Mouse (Mus musculus): ENCODE data around the gene Pepd. TPM values are rescaled to one million over a fixed set of nuclear protein-coding genes. Genes with fewer than 3 reads are reported as not detected.

The Pepd gene
- total and polyA plus RNA-seq, 3 experiments, result 29.7 to 48.0 TPM; not detected in 1

GRCm38 (mm10) chr7:35090550-35090949 lies 178.4 kb downstream of the Pepd start:
- Histone ChIP-seq H3K4me1 (ENCODE audit: control insufficient read depth in 1 of 2, insufficient read depth in 2 of 2, low read length in 2 of 2) (peaks cover 0 to 6% of the 10 kb centered on the region in 2 experiments; a peak in 1 of 4 replicates), H3K9ac (ENCODE audit: control insufficient read depth, low read depth, low read length, poor library complexity, severe bottlenecking) (no peak overlapping the region), H3K27me3 (ENCODE audit: control insufficient read depth in 1 of 2, insufficient read depth in 2 of 2, low read length in 2 of 2) (peaks cover 0 to 1% of the 10 kb centered on the region in 2 experiments; a peak in 1 of 4 replicates), H3K27ac (ENCODE audit: control insufficient read depth, low read depth, low read length) (no peak overlapping the region), H3K79me2 (ENCODE audit: control insufficient read depth, insufficient read depth, low read length, poor library complexity) (no peaks in the 10 kb centered on the region), H3K36me3 (ENCODE audit: control insufficient read depth in 1 of 2, insufficient read depth in 2 of 2, low read length in 2 of 2) (peaks cover 0 to 6% of the 10 kb centered on the region in 2 experiments; a peak in 1 of 4 replicates), H3K9me3 (replicated peaks; ENCODE audit: insufficient read depth, low read length) (no peaks in the 10 kb centered on the region), H3K4me3 (ENCODE audit: control insufficient read depth in 1 of 2, insufficient read depth in 1 of 2, low read depth in 2 of 2, low read length in 2 of 2) (no peak overlapping the region)
- TF ChIP-seq MAZ (IDR thresholded peaks at IDR 0.05; ENCODE audit: low read depth, low read length) (no peak), ZKSCAN1 (IDR thresholded peaks at IDR 0.05; ENCODE audit: low read depth, low read length) (no peak), HCFC1 (IDR thresholded peaks at IDR 0.05; ENCODE audit: low read depth, low read length) (no peak), SIN3A (IDR thresholded peaks at IDR 0.05; ENCODE audit: low read length) (no peak), MAX (IDR thresholded peaks at IDR 0.05; ENCODE audit: low read length) (no peak), BHLHE40 (IDR thresholded peaks at IDR 0.05; ENCODE audit: borderline replicate concordance, low read depth, low read length) (no peak), NRF1 (IDR thresholded peaks at IDR 0.05; ENCODE audit: insufficient read depth, low read depth, low read length, poor library complexity, severe bottlenecking) (no peak), MAFK (IDR thresholded peaks at IDR 0.05; ENCODE audit: borderline replicate concordance, low read depth, low read length) (no peak), CHD2 (IDR thresholded peaks at IDR 0.05; ENCODE audit: low read length) (no peak), TCF12 (IDR thresholded peaks at IDR 0.05; ENCODE audit: low read depth, low read length) (no peak)
- no peak for DNase-seq (ENCODE audit: low read depth, low spot score)

Other genes starting within 250 kb of the Pepd start
- gene Chst8, start 99.7 kb upstream of the Pepd start, total RNA-seq (2012; rRNA removed), result not detected in 2 replicates
- not detected for gene Chst8, start 99.7 kb upstream of the Pepd start, polyA plus RNA-seq (2012; ENCODE audit: insufficient read depth in 1 of 2, insufficient read length in 2 of 2, low read depth in 1 of 2, low replicate concordance in 2 of 2, missing spikeins in 1 of 2)
- gene Cebpg, start 144.2 kb downstream of the Pepd start, total RNA-seq (2012; rRNA removed), result 17.3 and 19.7 TPM in 2 replicates
- gene Cebpg, start 144.2 kb downstream of the Pepd start, polyA plus RNA-seq (2012; ENCODE audit: insufficient read depth in 1 of 2, insufficient read length in 2 of 2, low read depth in 1 of 2, low replicate concordance in 2 of 2, missing spikeins in 1 of 2), result 10 to 100 TPM in 1 of 2 experiments, not detected in 1; 20.7 TPM
- 1.7 and 2.3 TPM in 2 replicates for gene Cebpa, start 206.9 kb downstream of the Pepd start, total RNA-seq (2012; rRNA removed)
- 1 to 10 TPM in 1 of 2 experiments, not detected in 1; 4.4 TPM for gene Cebpa, start 206.9 kb downstream of the Pepd start, polyA plus RNA-seq (2012; ENCODE audit: insufficient read depth in 1 of 2, insufficient read length in 2 of 2, low read depth in 1 of 2, low replicate concordance in 2 of 2, missing spikeins in 1 of 2)

Measured in MEL (cell line).